Mouse (Mus musculus) heart, adult 8-10 months (tissue): Measurements from ENCODE around the gene Tenm2. TPM values are rescaled to one million over a fixed set of nuclear protein-coding genes. Genes with fewer than 3 reads are reported as not detected.

Experiments
- DNase-seq: peaks from one replicate; pipeline ENCODE4 v3.0.0; 2022; ENCODE audit warnings: low spot score
- total RNA-seq, 4 experiments: library from RNA; stranded (reverse); gene quantifications; 2 replicates each; pipeline ENCODE4 v1.2.4; 2022

The Tenm2 gene
- total RNA-seq, 4 experiments from 2014 or later, result 0.12 to 0.35 (median 0.27) TPM

DNA sequence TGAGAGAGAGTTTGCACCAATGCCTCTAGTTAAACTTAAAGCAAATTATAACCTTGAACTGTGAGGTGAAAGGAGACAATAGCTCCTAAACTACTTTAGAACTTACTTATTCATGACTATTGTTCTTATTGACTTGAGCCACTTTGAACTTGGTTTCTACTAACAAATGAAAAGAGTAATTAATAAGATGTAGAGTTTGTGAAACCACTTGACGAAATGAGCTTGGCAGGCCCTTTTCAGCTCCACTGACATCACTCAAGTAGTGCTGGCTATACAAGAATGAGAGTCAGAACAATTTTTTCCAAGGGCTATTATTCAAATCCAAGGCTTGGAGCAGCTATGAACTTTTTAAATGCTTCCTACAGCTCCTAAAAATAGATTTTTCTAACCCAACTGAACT, 643.3 kb downstream of the Tenm2 start:
- DNase-seq, result no peak

DNA sequence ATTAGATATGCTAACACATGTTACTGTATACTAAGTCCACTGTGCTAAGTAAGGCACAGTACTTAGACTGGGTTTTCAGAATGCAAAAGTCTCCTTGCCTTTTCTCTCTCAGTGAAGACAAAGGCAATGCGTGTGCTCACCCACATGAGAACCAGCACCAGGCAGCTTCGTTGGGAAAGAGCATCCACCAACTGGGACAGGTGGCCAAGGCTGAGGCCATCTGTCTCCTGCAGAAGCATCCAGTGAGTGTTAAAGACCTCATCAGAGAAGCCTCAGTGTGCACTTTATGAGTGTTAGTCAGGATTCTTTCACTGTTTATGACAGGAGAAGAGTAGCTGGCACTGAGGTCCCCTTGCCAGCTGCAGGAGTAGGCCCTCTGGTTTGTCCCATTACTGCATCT, 669.6 kb downstream of the Tenm2 start:
- DNase-seq, result no peak

DNA sequence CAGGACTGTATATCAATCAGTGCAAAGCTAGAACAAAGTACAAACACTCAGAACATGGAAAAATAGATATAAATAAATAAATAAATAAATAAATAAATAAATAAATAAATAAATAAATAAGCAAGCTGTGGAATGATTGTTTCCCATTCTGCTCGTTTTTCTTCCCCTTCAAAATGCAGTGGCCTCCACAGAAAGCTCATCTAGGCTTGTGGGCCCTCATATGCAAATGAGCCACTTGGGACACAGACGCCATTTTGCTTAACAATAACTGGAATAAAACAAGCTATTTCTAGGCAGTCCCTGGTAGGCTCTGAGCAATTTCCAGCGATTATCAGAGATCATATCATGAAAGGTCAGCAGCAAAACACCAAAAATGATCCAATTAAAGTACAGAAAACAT, 672.9 kb downstream of the Tenm2 start:
- DNase-seq, result no peak

DNA sequence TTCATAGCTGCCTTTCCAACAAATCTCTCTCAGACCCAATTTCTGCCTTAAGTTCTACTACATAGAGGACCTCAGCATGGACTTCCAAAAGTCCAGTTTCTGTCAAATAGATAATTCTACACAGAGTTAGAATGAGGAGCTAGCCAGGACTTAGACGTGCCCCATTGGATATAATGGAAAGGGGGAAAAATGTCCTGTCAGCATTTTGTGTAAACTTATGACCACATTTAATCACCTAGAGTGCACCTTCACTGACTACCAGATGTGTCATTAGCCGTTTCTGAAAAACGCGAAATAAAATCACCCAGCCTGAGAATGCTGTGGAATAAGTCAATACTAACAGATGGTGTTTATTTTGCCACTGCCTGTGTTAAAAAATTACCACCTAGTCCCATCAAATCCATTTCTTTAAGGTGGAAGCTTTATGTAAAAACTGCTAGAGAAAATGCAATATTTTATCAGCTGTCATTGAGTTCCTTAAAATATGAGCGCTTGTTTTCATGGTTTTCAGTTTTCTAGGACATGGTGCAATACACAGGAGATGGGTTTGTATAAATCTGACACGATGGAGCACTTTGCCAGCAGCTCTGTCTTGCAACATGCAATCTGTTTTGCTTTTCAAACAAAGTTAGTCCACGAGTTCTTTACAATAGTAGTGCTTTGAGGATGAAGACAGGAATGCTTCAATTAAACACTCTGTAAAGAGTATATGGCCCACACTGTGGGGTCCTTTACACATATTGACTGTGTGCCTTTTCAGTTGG, 674.8 kb downstream of the Tenm2 start:
- no peak for DNase-seq

DNA sequence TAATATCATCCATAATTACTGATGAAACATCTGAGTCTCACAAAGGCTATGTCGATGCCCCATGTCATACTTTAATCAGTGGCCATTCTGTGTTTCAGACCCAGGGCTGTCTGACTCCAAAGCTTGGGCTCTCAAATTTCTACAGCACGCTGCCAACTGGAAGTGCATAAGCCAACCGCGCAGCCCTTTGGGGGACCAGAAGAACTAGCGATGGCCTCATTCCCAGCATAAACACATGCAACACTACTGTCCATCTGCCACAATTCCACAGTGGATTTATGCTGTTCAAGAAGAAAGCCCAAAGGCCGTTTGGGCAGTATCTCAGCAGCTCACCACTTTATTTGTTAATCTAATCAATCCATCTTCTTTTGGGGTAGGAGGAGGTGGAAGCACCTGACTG, 678.4 kb downstream of the Tenm2 start:
- DNase-seq, result no peak

DNA sequence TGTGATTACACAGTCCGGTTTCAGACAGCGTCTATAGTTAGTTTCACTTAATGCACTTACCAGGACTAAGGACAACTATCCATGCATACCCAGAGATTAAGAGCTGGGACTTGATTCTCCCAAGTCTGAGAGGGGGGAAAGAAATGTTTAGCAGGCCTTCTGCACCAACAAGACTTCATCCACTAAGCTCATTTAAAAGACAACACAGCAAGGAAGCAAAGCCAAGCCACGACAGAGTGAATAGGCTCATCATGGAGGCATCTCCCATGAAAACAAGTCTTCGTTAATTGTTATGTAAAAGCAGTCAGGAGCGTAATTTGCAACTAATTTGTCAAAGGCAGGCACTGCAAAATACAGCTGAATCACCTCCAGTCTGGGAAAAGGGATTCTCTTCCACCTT, 682.5 kb downstream of the Tenm2 start:
- no peak for DNase-seq

DNA sequence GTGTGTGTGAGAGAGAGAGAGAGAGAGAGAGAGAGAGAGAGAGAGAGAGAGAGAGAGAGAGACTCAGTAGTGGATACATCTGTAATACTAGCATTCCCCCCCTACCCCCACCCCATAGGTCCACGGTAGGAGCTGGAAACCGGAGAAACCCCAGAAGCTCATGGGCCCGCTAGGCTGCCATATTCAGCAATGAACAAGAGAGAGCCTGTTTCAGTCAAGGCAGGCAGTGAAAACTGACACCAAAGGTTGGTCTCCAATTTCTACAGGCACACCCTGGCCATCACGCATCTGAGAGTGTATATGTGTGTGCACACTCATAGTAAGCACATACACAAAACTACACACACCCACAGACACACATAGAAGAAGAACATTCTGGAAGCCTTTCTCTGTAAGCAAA, 685.1 kb downstream of the Tenm2 start:
- no peak for DNase-seq

DNA sequence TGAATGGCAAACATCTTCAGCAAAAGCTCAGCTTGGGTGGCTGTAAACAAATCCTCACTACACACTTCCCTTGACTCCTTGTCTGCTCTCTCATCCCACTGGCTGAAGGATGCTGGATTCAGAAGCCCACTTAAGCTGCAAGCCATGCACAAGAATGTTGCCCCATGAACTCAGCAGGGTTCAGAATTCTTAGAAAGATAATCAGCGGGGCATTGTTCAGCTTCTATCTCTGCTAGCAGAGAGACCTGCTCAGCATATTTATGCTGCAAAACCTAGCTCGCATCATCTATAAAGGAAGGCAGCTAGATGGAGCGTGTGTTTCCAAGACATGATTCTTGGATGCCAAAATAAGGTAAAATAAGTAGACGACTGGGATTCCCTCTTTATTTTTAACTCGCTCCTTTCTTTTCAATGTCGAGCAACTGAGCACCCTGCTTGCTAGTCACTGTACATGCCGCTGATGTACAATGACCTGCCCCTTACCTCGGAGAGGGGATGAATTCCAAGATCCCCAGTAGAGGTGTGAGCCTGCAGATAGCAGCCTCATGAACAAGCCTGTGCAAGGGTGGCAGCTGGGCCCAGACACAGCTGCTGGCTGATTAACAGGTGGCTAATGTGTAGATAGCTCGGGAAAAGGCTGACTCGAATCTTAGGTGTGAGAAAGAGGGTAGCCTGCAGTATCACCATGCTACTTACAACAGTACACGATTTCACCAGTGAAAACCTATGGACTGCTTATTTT, 686.2 kb downstream of the Tenm2 start:
- no peak for DNase-seq

DNA sequence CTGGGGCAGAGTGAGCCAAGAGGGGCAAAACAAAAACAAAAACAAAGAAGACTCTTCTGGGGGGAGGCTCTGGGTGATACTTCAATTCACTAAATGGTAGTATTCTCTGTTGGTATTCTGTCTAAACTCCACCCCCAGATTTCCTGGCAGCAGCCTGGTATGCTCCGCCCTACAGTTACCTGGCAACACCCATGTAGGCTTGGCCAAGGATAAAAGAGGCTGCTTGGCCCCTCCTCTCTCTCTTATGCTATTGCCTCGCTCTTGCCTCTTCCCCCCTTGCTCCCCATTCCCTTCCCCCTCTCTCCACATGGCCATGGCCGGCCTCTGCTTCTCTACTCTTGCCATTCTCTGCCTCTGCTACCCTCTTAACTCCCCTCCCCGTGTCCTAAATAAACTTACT, 687.6 kb downstream of the Tenm2 start:
- DNase-seq, result no peak

DNA sequence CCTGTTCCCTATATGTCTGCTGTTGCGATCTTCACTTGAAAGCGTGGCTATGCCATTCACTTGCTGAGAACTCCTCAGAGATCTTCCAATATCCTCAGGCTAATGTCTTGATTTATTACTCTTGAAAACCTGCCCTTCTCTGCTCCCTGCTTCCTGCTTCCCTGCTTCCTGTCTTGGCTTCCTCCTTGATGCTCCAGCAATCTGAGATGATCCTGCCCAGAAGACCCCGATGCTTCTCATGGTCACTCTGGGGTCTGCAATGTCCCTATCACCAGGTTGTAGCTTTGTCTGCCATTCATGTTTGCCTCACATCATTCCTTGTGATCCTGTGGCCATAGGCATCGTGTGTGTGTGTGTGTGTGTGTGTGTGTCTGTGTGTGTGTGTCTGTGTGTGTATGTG, 697.6 kb downstream of the Tenm2 start:
- no peak for DNase-seq

DNA sequence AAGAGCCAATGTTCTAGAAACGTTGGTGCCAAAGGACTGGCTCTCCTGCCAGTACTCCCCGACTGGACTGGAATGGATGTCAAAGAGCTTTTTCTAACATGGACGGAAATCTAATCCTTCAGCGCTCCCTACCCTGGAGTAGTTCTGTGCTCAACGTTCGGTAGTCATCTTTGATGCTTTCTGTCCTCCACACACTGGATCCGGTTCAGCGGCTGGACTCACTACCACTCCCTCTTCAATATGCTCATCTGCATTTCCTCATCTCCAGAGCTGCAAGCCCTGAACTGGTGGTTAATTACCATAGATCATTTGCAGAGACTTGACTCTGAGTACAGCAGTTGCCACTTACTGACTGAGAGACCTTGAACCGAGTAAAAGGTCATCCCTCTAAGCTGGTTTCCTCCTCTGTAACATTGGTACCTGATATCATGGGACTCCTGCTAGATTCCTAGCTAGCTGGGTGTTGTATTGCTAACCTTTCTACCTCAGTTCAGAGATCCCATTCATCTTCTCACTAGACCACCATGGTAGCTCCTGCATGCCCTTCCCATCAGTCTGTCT, 698.1 kb downstream of the Tenm2 start:
- DNase-seq, result no peak

DNA sequence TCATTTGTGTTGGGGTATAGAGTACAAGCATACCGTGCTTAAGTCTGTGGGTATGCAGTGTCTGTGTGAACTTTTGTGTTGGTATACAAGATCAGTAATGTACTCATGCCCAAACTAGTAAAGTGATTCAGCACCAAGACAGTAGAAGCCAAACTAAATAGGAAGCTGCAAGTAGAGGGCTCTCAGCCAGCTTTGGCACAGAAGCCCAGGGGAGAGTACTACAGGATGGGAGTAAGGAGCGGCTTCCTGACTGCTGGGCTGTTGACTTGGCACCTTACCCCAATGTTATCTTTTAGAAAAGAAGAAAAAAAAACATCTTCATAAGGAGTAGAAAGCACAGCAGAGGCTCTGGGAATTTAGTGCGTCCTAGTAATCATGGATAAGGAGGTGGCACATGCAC, 700.2 kb downstream of the Tenm2 start:
- no peak for DNase-seq

DNA sequence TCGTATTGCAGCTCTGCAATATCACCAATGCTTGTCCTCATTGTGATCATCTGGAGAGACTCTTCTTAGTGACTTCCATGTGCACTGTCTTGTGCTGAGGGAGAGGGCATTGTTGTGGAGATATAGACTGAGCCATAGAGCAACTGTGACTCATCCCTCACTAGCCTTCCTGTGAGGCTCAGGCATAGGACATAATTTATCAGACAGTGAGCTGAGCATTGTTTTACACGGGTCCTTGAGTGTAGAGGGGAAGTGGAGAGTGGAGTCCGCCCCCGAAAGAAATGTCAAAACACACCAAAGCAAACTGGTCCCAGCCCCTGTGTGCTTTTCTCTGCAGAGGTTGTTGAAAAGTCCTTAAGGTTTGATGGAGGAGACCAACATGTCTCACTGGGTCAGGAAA, 704.1 kb downstream of the Tenm2 start:
- no peak for DNase-seq

DNA sequence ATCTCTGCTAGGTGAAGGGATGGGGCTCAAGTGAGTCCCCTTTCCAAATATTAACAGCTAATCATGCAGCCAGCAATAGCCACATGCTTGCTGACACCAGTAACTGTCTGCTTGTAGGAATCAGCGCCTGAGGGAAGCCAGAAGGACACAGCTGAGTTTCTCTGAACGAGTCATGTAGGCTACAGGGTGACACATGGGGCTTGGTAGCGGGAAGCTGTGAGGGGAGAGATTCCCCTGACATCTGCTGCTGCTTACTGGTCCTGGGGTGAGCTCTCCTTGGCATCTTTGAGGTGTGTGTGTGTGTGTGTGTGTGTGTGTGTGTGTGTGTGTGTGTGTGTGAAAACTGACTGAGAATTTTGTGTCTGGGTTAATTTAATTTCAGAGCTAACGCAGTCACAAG, 708.3 kb downstream of the Tenm2 start:
- no peak for DNase-seq

DNA sequence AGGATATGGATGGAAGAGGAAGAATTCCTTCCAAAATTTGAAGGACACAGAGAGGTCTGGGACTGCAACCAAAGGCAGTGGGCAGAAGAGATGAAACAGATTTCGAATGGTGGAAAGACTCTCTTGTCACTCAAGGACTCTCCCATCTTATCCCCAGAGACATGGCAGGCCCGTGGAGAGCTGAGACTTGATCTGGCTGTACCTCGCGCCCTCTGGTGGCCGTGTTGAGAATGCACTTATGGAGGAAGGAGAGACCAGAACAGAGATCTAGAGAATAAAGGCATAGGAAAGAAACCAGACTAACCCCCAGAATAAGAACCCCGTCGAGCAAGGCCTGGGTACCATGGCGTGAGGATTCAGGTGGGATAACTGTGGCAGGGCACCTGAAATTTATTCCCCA, 709.4 kb downstream of the Tenm2 start:
- peak; percentile 57 for DNase-seq

DNA sequence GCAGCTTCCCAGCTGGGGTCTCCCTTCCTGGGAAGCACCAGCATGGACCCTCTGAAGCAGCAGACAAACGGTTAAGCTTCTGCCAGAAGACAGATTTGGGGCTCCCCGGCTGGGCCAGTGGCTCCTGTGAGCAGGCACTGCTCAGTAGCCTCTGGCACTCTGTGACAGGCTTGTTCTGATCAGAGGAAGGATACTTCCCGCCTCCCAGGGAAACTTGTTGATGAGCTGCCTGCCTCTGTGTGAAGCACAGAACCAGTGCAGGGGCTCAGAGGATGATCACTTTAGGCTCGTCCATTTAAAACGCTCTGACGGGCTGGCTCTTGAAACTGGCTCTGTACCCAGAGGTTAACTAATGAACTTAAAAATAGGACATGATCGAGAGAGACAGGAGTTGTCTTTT, 723.3 kb downstream of the Tenm2 start:
- no peak for DNase-seq

DNA sequence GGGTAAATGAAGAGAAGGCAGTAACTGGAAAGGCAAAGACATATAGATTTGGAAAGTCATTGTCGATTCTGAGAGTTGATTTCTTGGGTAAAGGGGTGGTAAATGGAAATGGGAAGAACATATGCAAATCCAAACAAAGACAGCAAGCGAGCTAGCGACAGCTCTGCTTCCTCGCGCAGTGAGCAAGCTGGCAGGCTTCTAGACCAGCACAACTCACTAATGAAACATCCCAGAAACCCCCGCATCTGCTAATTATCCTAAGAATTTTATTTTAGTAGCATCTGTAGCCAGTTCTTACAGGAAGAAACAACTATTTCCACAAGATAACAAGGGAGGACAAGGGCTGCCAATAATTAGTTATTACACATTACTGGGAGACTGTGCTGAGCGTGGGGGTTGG, 727.5 kb downstream of the Tenm2 start:
- no peak for DNase-seq

DNA sequence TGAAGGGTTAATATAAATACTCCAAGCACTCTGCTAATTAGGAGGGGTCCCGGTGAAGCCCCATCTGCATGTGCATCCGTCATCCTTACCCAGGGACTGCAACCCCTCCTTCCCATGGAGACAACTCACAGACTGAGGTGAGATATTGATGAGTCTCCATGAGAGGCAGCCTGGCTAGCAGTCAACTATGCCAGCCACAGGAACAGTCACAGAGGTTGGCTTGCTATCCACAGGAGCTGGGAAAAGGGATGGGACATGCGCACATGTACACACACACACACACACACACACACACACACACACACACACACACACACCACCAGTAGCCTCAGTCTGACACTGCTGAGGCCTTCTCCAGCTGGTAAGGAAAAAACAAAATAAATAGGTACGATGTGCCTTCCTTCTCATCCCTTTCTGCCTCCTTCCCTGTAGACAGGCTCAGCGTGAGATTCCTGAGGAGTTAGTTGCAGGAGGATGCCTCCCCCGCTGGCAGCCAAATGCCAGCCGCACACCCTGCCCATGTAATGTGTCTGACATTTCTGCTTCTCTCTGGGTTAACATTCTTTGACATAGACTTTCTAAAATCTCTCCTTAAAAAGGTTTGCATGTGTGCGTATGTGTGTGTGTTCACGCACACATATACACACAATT, 740.7 kb downstream of the Tenm2 start:
- no peak for DNase-seq

DNA sequence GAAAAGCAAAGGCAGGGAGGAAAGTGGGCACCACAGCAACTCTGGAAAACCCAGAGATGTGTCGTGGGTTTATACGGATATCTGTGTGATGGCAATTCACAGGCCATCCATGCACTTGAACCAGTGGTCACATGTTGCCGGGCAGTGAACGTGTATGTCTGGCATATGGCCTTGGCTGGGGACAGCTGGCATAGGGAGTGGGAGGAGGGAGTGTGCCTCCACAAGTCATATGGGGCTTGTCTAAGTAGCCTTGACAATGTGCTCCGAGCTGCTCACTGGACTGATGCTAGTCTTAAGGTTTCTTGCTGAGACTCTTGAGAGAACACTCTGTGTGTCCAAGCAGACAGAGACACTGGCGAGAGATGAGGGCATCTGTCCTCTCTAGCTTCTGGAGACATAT, 743.5 kb downstream of the Tenm2 start:
- DNase-seq, result no peak

DNA sequence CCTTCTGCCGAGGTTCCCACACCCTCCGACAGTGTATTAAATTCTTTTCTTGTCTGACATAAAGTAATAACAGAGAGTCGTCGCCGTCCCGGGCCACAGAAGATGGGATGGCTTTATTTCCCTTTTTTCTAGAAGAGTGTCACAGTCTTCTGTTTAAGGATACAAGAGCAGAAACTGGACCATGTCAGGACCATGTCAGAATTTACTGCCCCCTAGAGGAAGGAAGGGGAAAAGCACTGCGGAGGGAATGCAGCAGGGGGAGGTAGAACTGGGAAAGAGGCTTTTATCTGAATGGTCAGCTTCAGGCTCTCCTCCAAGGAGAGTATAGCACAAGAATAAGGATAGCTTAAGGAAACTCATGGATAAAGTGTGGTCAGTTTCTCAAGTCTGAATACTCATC, 745.7 kb downstream of the Tenm2 start:
- no peak for DNase-seq

DNA sequence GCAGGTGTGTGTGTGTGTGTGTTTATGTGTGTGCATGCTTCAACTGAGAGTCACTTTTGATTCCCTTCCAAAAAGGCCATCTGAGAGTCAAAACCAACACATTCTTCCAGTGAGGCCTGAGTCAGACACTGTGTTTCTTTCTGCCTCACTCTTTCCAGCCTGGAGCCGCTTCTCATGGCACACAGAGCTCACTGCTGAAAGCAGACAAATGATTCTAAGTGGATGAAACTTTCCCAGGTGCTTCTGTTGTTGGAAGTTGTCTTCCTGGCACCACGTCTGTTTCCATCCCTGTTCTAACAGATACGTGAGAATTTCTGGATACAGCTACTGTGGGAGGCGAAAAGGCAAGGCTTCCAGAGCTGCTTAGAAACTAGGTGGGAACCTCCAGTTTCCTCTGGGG, 747.1 kb downstream of the Tenm2 start:
- no peak for DNase-seq

DNA sequence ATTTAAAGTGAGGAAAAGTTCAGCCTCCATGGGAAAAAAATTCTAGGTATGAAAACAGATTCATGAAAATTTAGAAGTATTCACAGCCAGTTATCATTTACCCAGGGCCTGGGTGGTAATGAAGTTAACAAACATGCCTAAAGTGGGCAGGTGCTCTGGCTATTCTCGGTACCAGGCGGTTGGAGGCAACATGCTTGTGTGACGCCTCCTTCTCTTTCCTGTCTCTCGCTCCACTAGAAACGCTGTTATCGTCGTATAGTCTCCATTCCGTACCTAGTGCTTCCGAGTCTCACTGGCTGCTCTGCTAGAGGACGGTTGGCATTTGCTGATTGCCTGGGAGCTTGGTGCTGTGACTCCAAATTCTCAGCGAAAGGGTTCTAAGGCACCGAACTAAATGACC, 749.7 kb downstream of the Tenm2 start:
- DNase-seq, result no peak
